Mouse (Mus musculus) thymus, adult 18-20 months (tissue): Measurements from ENCODE around the gene Asic5.

Experiments
- DNase-seq, 2 experiments: peaks; one replicate each; pipeline ENCODE4 v3.0.0; 2022; ENCODE audit warnings: mixed read lengths in 2 of 2

Gene Asic5

GRCm38 (mm10) chr3:81981990-81982389 lies at the start of gene Asic5:
Asic5 (plus strand) TSS chr3:81982290.
- no peak for DNase-seq

- no peak for DNase-seq
Observed at GRCm38 (mm10) chr3:81933348-81933747, 48.7 kb upstream of the Asic5 start.

- no peak for DNase-seq
Observed at GRCm38 (mm10) chr3:81938924-81939323, 43.2 kb upstream of the Asic5 start.

GRCm38 (mm10) chr3:81942341-81942740 lies 39.7 kb upstream of the Asic5 start:
- no peak for DNase-seq

- no peak for DNase-seq
Observed at GRCm38 (mm10) chr3:81943097-81943496, 39.0 kb upstream of the Asic5 start.

- no peak for DNase-seq
Observed at GRCm38 (mm10) chr3:81944851-81945393, 37.2 kb upstream of the Asic5 start.

GRCm38 (mm10) chr3:81949048-81949447 lies 33.0 kb upstream of the Asic5 start:
- DNase-seq = no peak

GRCm38 (mm10) chr3:81951785-81952184 lies 30.3 kb upstream of the Asic5 start:
- DNase-seq = no peak

- no peak for DNase-seq
Observed at GRCm38 (mm10) chr3:81957484-81957883, 24.6 kb upstream of the Asic5 start.

- no peak for DNase-seq
Observed at GRCm38 (mm10) chr3:81961336-81961735, 20.8 kb upstream of the Asic5 start.

GRCm38 (mm10) chr3:81963768-81964167 lies 18.3 kb upstream of the Asic5 start:
- no peak for DNase-seq

GRCm38 (mm10) chr3:81964596-81964995 lies 17.5 kb upstream of the Asic5 start:
- DNase-seq = no peak

- DNase-seq = no peak
Observed at GRCm38 (mm10) chr3:81975607-81976006, 6.5 kb upstream of the Asic5 start.

- DNase-seq = no peak
Observed at GRCm38 (mm10) chr3:81976102-81976501, 6.0 kb upstream of the Asic5 start, which contains the start of gene Tdo2. Tdo2 (minus strand) TSS chr3:81976202.

- DNase-seq = no peak
Observed at GRCm38 (mm10) chr3:81981576-81981975, 514 bp upstream of the Asic5 start.

GRCm38 (mm10) chr3:81983120-81983895 lies 1.2 kb downstream of the Asic5 start:
- DNase-seq = no peak

GRCm38 (mm10) chr3:81985100-81985499 lies 3.0 kb downstream of the Asic5 start:
- DNase-seq = no peak

GRCm38 (mm10) chr3:81986103-81986502 lies 4.0 kb downstream of the Asic5 start:
- no peak for DNase-seq

GRCm38 (mm10) chr3:81987628-81988027 lies 5.5 kb downstream of the Asic5 start:
- no peak for DNase-seq

GRCm38 (mm10) chr3:81989692-81990141 lies 7.6 kb downstream of the Asic5 start:
- DNase-seq = no peak

GRCm38 (mm10) chr3:81990531-81990930 lies 8.4 kb downstream of the Asic5 start:
- DNase-seq = no peak

- no peak for DNase-seq
Observed at GRCm38 (mm10) chr3:81995371-81995770, 13.3 kb downstream of the Asic5 start.

GRCm38 (mm10) chr3:81995988-81996387 lies 13.9 kb downstream of the Asic5 start:
- DNase-seq = no peak

GRCm38 (mm10) chr3:82007002-82007401 lies 24.9 kb downstream of the Asic5 start:
- no peak for DNase-seq
